Mouse (Mus musculus): ENCODE measurements around the gene Plekha7.

DNA sequence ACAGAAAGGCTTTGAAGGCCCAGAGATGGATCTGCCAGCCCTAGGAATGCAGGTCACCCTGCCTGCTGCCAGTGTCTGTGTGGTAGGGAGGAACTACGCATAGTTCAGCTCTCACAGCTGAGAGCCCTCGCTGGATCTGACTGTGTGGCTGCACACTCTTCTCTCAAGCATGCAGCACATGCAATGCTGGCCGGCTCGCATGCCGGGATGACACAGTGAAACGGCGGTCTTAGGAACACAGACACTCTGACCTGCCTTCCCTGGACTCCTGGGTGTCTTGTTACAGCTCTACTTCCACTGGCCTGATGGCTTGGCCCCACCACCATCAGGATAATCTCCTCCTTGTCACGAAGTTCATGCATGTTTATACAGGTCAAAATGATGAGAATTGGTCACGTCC, 96.3 kb downstream of the Plekha7 start:
- TF ChIP-seq CTCF (IDR thresholded peaks at IDR 0.05; ENCODE audit: borderline replicate concordance, control insufficient read depth, extremely low read depth, insufficient read depth, low read length, poor library complexity) (no peak), POLR2A (IDR thresholded peaks at IDR 0.05; ENCODE audit: control insufficient read depth, extremely low read depth, insufficient read depth, low read length, poor library complexity) (0 out of 2 replicates have a peak, but pooled peaks have one; percentile 19)

Measured in thymus, adult 2 months (tissue).